Mouse (Mus musculus) lung, postnatal 0 days (tissue): ENCODE results near the gene Bckdha.

ENCODE experiments used
- CTCF ChIP-seq: IDR thresholded peaks from 2 replicates; pipeline ENCODE4 v1.5.1; 2016; ENCODE audit warnings: antibody characterized with exemption, mild to moderate bottlenecking
- EP300 ChIP-seq: IDR thresholded peaks from 2 replicates; pipeline ENCODE4 v1.6.1; 2016; ENCODE audit warnings: antibody characterized with exemption, mild to moderate bottlenecking, control low read depth

DNA sequence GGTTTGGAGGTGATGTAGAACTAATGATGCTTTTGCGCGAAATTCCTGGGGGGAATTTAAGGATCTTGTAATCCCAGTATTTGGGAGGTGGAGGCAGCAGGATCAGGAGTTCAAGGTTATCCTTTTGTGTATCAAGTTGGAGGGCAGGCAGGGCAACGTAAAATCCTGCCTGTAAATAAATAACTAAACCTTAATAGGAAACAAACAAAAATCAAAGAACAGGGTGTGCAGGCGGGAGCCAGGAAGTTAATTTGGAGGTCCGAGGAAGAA, 39.1 kb downstream of the Bckdha start:
- TF ChIP-seq CTCF (no peak), EP300 (no peak)
